Mouse (Mus musculus) heart, embryonic 14.5 days (tissue): ENCODE measurements around the gene Itsn1. TPM values are rescaled to one million over a fixed set of nuclear protein-coding genes. Genes with fewer than 3 reads are reported as not detected.

ENCODE experiments used
- ATAC-seq: fragments of 200-750 bp; cut with Nextera tagmentation; 2 replicates; pipeline ENCODE4 v1.8.0; 2017; ENCODE audit warnings: low read depth, moderate TSS enrichment; ENCODE audit not compliant: insufficient number of reproducible peaks, insufficient read depth, low FRiP score
- H3K27ac ChIP-seq, 2 experiments: fragments of 200-500 bp in 1 of 2; fragments of 300-500 bp in 1 of 2; sonication (generic) in 1 of 2; replicated peaks in 1 of 2; 2 replicates each; pipeline ENCODE4 v1.5.1; 2012 to 2014; ENCODE audit warnings: low read depth in 2 of 2, low read length in 2 of 2, control low read depth in 1 of 2, mild to moderate bottlenecking in 1 of 2, mixed read lengths in 1 of 2; ENCODE audit not compliant: control insufficient read depth in 1 of 2, insufficient read depth in 1 of 2
- H3K27me3 ChIP-seq: fragments of 300-500 bp; sonication (generic); 2 replicates; pipeline ENCODE4 v1.6.1; 2014; ENCODE audit warnings: mild to moderate bottlenecking, low read length, control low read depth; ENCODE audit not compliant: control insufficient read depth, insufficient read depth
- H3K36me3 ChIP-seq: fragments of 300-500 bp; sonication (generic); 2 replicates; pipeline ENCODE4 v1.6.1; 2014; ENCODE audit warnings: mild to moderate bottlenecking, control low read depth, low read length, mixed read lengths; ENCODE audit not compliant: control insufficient read depth, insufficient read depth
- H3K4me1 ChIP-seq, 2 experiments: fragments of 200-500 bp in 1 of 2; fragments of 300-500 bp in 1 of 2; sonication (generic) in 1 of 2; 2 replicates each; pipeline ENCODE4 v1.6.1; 2012 to 2014; ENCODE audit warnings: low read length in 2 of 2, control low read depth in 1 of 2, mixed read lengths in 1 of 2; ENCODE audit not compliant: control insufficient read depth in 2 of 2, insufficient read depth in 2 of 2
- H3K4me2 ChIP-seq: fragments of 300-500 bp; sonication (generic); 2 replicates; pipeline ENCODE4 v1.6.1; 2014; ENCODE audit warnings: mild to moderate bottlenecking, low read length
- H3K4me3 ChIP-seq, 2 experiments: fragments of 200-500 bp in 1 of 2; fragments of 300-500 bp in 1 of 2; sonication (generic) in 1 of 2; 2 replicates each; pipeline ENCODE4 v1.5.1; 2012 to 2014; ENCODE audit warnings: low read length in 2 of 2, mild to moderate bottlenecking in 2 of 2, control low read depth in 1 of 2, low read depth in 1 of 2, moderate library complexity in 1 of 2; ENCODE audit not compliant: control insufficient read depth in 1 of 2, insufficient read depth in 1 of 2
- H3K9ac ChIP-seq: fragments of 300-500 bp; sonication (generic); 2 replicates; pipeline ENCODE4 v1.6.1; 2014; ENCODE audit warnings: mild to moderate bottlenecking, low read length
- H3K9me3 ChIP-seq: fragments of 300-500 bp; sonication (generic); 2 replicates; pipeline ENCODE4 v1.6.1; 2016; ENCODE audit warnings: low read length, control low read depth; ENCODE audit not compliant: control insufficient read depth
- WGBS: fragments of 180-500 bp; shearing (Covaris S2); extraction: QIAGEN DNeasy Blood & Tissue Kit; methylation state at CpG from one replicate; pipeline ENCODE4 v1.1.7; 2014; 5-methylcytosine and 5-hydroxymethylcytosine counted together
- polyA plus RNA-seq: library from polyadenylated mRNA; unstranded; fragments of >200 nt; fragmentation: Nextera tagmentation; extraction: Ambion mirVana; gene quantifications from 2 replicates; pipeline ENCODE4 v1.2.1, GENCODE M21; 2014

Itsn1 gene
- polyA plus RNA-seq, 1 experiment from 2014 or later = 21.2 TPM

GRCm38 (mm10) chr16:91905127-91905860, 176.2 kb downstream of the Itsn1 start:
- 73% methylated on average over 11 of the region's 11 CpGs for WGBS

GRCm38 (mm10) chr16:91905987-91906386, 176.9 kb downstream of the Itsn1 start:
- H3K27me3 ChIP-seq = no peaks in the 10 kb centered on the region
- no peak overlapping the region for H3K9ac ChIP-seq
- H3K9me3 ChIP-seq = no peaks in the 10 kb centered on the region
- no peaks in the 10 kb centered on the region for H3K4me1 ChIP-seq
- no peaks in the 10 kb centered on the region for H3K36me3 ChIP-seq
- WGBS = 65% methylated on average over 10 of the region's 10 CpGs
- no peak overlapping the region for H3K27ac ChIP-seq
- H3K4me2 ChIP-seq = no peak overlapping the region
- no peak overlapping the region for H3K4me3 ChIP-seq
- ATAC-seq = no peak

More at GRCm38 (mm10) chr16:91905127-91905860, 176.2 kb downstream of the Itsn1 start:
- Histone ChIP-seq H3K4me2 (no peak overlapping the region), H3K9ac (no peak overlapping the region), H3K9me3 (no peaks in the 10 kb centered on the region), H3K27me3 (no peaks in the 10 kb centered on the region), H3K27ac (0 out of 4 replicates have a peak overlapping the region, but pooled peaks of 1 of the 2 experiments have one; percentile 27), H3K4me3 (no peak overlapping the region), H3K4me1 (no peaks in the 10 kb centered on the region), H3K36me3 (no peaks in the 10 kb centered on the region)
- ATAC-seq = no peak

DNA sequence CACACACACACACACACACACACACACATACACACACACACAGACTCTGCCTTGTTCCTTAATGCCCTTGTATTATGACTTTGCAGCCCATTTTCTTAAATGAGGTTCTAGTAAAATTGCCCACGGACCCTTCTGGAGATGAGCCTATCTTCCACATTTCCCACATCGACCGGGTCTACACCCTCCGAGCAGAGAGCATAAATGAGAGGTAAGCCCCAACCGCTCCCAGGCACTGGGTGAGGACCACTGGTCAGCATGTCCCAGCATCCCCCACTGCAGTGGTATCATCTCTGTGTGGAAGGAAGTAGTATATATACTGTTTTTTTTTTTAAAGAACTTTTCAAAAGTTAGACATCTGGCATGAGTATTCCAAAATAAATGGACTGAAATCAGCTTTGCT, 177.6 kb downstream of the Itsn1 start:
- H3K4me3 ChIP-seq = no peak overlapping the region
- ATAC-seq = no peak
- no peaks in the 10 kb centered on the region for H3K9me3 ChIP-seq
- H3K36me3 ChIP-seq = no peaks in the 10 kb centered on the region
- 87% methylated on average over 5 of the region's 5 CpGs for WGBS
- no peak overlapping the region for H3K9ac ChIP-seq
- no peak overlapping the region for H3K4me2 ChIP-seq
- H3K27me3 ChIP-seq = no peaks in the 10 kb centered on the region
- no peak overlapping the region for H3K27ac ChIP-seq
- H3K4me1 ChIP-seq = no peaks in the 10 kb centered on the region

DNA sequence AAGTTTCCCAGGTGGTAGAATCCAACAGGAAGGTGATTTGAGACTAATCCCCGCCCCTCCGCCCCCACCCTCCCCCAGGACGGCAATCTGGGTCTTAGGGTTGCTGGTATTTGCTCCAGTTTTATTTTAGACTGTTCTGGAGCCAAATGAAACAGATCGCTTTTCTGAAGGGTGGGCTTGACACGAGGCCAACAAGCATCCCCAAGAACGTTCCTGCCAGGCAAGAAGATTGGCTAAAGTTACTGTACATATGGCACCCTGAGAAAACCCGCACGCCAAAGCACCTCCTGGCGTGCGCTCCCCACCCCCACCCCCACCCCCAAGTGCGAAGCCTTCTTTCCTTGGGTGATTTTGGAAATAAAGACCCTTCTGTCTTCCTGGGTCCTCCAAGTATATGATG, 178.1 kb downstream of the Itsn1 start:
- no peaks in the 10 kb centered on the region for H3K4me1 ChIP-seq
- no peak overlapping the region for H3K4me3 ChIP-seq
- H3K27me3 ChIP-seq = no peaks in the 10 kb centered on the region
- no peak overlapping the region for H3K27ac ChIP-seq
- H3K9me3 ChIP-seq = no peaks in the 10 kb centered on the region
- H3K9ac ChIP-seq = no peak overlapping the region
- ATAC-seq = no peak
- no peak overlapping the region for H3K4me2 ChIP-seq
- WGBS = 70% methylated on average over 11 of the region's 11 CpGs
- no peaks in the 10 kb centered on the region for H3K36me3 ChIP-seq

- Histone ChIP-seq H3K4me2 (no peak overlapping the region), H3K9me3 (no peaks in the 10 kb centered on the region), H3K27me3 (no peaks in the 10 kb centered on the region), H3K4me1 (no peaks in the 10 kb centered on the region), H3K27ac (no peak overlapping the region), H3K36me3 (no peaks in the 10 kb centered on the region), H3K9ac (no peak overlapping the region), H3K4me3 (no peak overlapping the region)
- no peak for ATAC-seq
- 87% methylated on average over 15 of the region's 15 CpGs for WGBS
These were observed 180.7 kb downstream of the Itsn1 start for GRCm38 (mm10) chr16:91909569-91910335.

- no peaks in the 10 kb centered on the region for H3K9me3 ChIP-seq
- H3K4me2 ChIP-seq = peak overlapping the region; percentile 73
- peaks cover 3 to 8% of the 10 kb centered on the region in 2 experiments; a peak in 2 of 4 replicates for H3K4me1 ChIP-seq
- H3K36me3 ChIP-seq = peaks cover 2% of the 10 kb centered on the region; the same call in 1 of the 2 replicates
- 10% methylated on average over 17 of the region's 17 CpGs for WGBS
- peak overlapping the region; percentile 69 for H3K9ac ChIP-seq
- ATAC-seq = no peak; the same call in 1 of the 2 replicates
- peak overlapping the region; percentile 38 to 43 for H3K4me3 ChIP-seq
- peak overlapping the region; percentile 5 to 33; a peak in 1 of 4 replicates for H3K27ac ChIP-seq
- H3K27me3 ChIP-seq = no peaks in the 10 kb centered on the region
These were observed 188.6 kb downstream of the Itsn1 start for GRCm38 (mm10) chr16:91917631-91918096.

- Histone ChIP-seq H3K4me3 (no peak overlapping the region), H3K4me1 (peaks cover 3 to 8% of the 10 kb centered on the region in 2 experiments; a peak in 2 of 4 replicates), H3K9me3 (no peaks in the 10 kb centered on the region), H3K4me2 (no peak overlapping the region), H3K27ac (no peak overlapping the region), H3K36me3 (peaks cover 10% of the 10 kb centered on the region), H3K9ac (no peak overlapping the region), H3K27me3 (no peaks in the 10 kb centered on the region)
- ATAC-seq = no peak
- WGBS = 66% methylated on average over 4 of the region's 4 CpGs
These were observed 189.4 kb downstream of the Itsn1 start for GRCm38 (mm10) chr16:91918461-91918860.
